Mouse (Mus musculus): ENCODE data around the gene Auts2.

- TF ChIP-seq CTCF (conservative IDR thresholded peaks at IDR 0.05; ENCODE audit: insufficient read depth, insufficient read length, low read depth, low read length) (no peak), POLR2A (IDR thresholded peaks at IDR 0.05; ENCODE audit: low read depth, low read length) (no peak)
Measured at GRCm38 (mm10) chr5:131839023-131839422, 704.1 kb downstream of the Auts2 start.

All from kidney, adult 2 months (tissue).